Mouse (Mus musculus): ENCODE measurements at regions not wholly inside any gene's neighbourhood (a gene's known extent, or its start where the extent isn't known, plus 50 kb on each side); places are given as distances from the start of the nearest gene placed in this dataset.

DNA sequence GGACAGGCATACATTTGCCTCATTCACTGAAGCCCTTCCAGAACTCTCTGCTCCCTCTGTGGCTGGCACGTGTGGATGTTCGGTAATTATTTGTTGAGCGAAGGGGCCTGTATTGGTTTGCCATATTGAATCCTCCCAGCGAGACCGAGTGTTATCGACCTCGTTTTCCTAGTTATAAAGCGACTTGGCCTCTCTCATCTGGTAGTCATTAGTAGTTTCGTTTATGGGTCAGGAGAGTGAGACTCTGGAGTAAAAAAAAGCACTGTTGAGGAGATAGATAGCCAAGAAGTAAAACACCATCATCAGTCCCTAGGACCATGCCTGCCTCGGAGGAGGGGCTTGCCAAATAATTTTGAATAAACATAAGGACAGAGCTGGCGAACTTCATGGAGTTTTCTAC is 254.6 kb upstream of the Tbx3 start:
- DNase-seq, result no peak

GRCm38 (mm10) chr5:119418486-119418885 is 252.0 kb upstream of the Tbx3 start:
- no peak for DNase-seq

DNA sequence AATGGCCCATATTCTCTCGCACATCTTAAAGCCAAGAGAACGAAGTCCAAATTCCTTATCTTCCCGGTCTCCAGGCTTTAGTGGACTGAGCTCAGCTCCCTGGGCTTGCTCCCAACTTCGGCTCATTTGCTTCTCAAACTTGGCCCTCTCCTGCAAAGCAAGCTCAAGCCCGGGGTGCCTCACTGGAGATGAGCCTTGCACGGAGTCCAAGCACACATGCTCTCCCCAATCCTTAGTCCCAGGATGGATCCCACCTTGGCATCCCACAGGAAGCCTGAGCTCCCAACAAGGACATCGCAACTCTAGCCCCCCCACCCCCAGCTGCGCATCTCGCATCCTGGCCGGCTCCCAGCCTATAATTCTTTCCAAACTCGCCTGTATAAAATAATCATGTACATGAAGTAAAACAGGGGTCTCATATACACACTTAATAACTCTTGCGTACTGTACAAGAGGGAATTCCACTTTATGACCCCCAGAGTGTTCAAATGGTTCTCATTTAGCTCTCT is 242.9 kb upstream of the Tbx3 start:
- no peak for DNase-seq

- DNase-seq, result no peak
These were observed 239.2 kb upstream of the Tbx3 start for GRCm38 (mm10) chr5:119431271-119431756.

DNA sequence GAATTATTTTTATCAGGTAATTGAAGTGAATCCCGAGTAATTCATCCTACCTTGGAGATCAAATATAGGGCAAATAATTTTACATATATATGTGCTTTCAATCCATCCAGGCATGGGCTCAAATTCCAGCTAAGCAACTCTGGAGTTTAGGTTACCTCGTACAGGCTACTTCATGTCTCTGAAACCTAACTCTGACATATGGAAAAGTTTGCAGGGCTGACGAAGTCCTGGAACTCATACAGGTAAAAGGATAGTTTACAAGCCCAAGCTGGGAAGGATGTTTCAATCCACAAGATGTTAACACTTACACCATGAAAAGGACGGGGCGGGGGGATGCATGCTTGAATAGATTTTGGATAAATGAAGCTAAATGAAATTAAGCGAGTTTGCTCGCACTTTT is 235.9 kb upstream of the Tbx3 start:
- no peak for DNase-seq

DNA sequence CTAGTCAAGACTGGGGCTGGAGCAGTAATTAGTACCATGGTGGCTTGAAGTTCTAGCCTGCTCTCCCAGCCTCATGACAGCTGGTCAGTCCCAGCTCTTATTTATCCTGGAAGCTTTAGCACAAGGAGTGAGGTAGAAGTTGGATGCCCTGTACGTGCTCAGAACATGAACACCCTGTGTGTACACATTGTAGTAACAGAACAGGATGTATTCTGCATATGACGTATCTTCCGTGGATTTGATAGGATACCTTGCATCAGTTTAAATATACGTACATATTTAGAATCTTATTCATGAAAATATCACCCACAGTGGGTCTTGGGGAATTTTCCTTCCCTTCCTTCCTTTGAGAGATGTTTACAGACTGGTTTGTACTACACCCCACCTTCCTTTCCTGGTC is 222.0 kb upstream of the Tbx3 start:
- DNase-seq, result no peak

GRCm38 (mm10) chr5:119449166-119449565 is 221.3 kb upstream of the Tbx3 start:
- no peak for DNase-seq

DNA sequence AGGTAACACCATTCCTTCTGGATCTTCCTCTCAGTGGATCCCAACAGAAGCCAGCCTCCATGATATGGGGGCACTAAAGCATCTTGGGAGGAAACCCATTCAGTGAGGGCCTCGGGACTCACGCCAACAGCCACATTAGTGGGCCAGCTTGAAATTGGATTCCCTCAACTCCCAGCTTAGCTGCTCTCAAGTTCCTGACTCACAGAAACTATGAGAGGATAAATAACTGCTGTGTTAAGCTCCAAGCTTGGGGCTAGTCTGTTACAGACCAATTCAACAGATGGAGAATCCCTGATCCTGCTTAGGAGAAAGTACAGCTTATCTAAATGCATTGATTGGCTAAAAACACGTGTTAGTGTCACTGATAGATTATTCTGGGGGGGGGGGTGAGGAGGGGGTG is 210.7 kb upstream of the Tbx3 start:
- no peak for DNase-seq

- no peak for DNase-seq
These were observed 207.6 kb upstream of the Tbx3 start for GRCm38 (mm10) chr5:119462659-119463530.

GRCm38 (mm10) chr5:119464553-119464952 is 205.9 kb upstream of the Tbx3 start:
- DNase-seq, result no peak

DNA sequence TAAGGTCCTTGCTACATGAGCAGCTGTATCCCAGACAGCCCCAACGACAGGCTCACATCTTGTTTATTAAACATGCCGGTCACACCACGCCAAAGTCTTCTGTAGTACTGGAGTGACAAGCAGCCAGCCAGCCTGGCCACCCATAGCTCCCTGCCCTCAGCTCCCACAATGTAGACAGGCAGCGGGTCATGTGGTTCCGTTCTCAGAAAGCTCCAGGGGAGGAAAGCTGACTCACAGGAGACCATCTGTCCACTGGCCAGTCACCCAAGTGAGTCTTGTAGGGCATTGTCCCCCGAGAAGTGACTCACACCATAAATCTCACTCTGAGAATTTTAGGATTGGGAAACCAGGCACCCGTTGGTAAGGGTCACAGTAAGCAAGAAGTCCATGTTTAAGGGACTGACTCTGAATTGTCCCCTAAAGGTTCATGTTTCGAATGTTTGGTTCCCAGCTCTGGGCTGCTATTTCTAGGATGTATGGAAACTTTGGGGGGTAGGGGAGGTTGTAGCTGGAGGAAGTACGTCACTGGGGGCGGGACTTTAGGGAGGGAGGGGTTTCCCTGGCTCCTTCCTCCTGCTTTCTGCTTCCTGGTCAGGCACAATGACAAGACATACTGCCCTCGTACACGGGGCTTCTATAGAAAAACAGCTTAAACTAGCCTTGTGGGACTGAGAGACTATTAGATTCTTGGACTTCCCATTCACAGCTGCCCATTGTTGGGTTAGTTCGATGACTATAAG is 203.0 kb upstream of the Tbx3 start:
- no peak for DNase-seq

- no peak for DNase-seq
These were observed 192.5 kb upstream of the Tbx3 start for GRCm38 (mm10) chr5:119477926-119478325.

GRCm38 (mm10) chr5:119478331-119478730 is 192.1 kb upstream of the Tbx3 start:
- no peak for DNase-seq

DNA sequence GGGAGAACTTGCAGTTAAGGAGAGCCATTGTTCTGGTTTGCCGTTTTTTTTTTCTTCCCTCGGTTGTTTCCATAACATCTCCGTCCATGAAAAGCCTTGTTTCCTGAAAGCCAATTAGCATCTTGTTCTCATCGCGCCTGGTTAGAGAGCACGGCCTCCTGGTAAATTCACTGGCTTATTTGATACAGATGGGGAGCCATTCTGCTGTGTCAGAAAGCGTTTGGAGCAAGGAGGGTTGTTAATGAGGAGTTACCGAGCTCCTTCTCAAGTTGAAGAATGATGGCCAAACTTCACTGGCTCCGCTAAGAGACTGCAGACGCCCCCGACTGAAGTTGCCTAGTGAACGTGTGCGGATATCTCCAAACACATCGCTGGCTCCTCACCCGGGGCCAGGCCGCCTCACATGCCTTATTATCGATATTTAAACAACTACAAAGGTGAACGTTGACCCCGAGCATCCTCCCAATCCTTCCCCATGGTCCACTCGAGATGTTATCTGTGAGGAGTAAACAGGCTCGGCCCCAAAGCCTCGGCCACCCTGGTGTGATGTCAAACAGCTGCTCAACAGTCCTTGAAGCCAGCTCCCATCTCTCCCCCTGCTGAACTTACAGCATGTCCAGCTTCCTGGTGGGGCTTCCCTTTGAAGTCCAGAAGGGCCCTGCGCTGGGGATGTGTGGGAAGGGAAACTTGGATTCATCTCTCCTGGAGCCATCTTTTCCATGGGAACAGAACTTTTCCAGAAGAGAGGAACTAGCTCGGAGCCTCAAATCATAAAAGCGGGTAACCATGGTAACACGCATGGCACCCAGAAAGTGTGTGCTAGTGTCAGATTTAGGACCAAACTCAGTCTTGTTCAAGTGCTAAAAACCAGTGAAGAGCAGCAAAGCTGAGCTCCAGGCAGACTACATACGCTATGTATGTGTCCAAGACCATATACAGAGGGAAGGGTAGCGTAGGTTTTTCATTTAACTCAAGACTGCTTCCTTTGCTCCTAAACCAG is 190.0 kb upstream of the Tbx3 start:
- DNase-seq, result no peak

DNA sequence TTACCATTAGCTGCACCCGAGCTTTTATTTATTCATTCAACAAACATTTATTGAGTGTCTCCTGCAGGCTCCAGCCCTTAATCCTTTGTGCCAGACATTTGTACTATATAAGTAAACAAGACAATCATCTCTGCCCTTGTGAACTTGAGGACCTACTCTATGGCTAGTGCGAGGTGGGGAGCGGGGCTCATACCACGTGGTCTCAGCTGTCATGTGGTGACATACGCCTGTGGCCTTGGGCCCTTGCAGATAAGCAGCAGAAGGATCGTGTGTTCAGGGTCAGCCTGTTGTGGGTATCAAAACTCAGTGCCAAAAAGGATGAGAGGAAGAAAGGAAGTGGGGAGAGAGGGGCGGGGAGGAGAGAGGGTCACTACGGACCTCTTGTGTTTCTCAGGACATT is 186.8 kb upstream of the Tbx3 start:
- no peak for DNase-seq

DNA sequence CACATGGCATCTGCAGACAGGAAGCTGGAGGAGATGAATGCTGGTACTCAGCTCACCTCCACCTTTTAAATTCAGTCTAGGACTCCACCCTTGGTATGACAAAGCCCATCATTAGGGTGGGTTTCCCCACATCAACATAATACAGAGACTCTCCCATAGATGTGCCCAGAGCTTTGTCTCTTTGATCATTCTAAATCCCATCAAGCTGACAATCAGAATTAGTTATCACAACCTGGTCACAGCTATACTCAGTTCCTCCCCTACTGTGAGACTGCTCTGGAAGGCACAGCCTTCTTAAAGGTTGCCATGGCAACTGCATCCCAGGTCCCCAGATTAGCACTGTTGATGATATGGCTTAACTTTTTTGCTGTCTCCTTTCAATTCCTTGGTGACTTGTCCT is 184.3 kb upstream of the Tbx3 start:
- DNase-seq, result no peak

- no peak for DNase-seq
These were observed 183.3 kb upstream of the Tbx3 start for GRCm38 (mm10) chr5:119487184-119487583.

DNA sequence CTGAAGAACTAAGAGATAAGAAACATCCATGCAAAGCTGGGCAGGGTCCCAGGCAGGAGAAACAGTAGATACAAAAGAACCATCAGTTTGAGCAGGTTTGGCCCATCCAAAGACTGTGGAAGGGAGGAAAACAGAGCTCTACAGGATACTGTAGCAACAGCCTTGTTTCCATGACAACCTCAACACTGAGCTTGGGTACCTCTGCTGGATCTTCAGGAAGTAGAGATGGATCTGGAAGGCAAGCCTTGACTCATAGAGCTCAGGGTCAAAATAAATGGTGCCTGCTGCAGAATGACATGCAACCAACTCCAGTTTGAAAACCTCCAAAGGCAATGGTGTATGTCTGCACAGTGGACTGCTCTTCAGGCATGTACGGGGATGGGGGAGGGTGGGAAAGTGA is 173.0 kb upstream of the Tbx3 start:
- no peak for DNase-seq

DNA sequence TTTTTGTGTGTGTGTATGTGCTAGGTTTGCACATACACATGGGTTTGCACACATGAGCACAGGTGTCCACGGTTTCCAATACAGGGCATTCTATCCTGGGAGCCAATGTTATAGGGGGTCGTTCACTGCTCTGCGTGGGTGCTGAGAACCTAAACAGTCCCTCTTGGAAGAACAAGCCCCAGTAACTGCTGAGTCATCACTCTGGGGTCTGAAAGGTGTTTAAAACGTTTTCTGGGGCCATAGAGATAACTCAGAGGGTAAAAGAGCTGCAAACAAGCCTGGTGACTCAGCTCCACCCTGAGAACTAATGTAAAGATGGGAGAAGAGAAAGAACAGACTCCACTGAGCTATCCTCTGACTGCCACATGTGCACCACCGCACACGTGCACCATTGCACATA is 172.0 kb upstream of the Tbx3 start:
- no peak for DNase-seq

DNA sequence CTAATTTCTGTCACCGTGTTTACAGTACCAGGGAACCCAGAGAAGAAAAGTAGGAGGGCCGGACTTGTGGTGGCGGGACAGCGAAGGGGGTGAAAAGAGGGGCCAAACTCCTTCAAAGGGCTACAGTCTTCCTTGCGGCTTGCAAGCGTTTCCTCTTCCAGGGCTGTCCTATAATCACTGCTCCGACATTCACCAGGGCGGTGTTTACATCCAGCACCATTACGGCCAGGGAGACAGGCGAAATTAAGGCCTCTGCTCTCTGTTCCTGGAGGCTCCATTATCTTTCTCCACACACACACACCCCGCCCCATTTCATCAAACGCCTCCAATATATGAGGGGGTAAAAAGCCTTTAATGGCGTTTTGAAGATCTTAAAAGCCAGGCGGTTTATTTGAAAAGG is 162.8 kb upstream of the Tbx3 start:
- no peak for DNase-seq

DNA sequence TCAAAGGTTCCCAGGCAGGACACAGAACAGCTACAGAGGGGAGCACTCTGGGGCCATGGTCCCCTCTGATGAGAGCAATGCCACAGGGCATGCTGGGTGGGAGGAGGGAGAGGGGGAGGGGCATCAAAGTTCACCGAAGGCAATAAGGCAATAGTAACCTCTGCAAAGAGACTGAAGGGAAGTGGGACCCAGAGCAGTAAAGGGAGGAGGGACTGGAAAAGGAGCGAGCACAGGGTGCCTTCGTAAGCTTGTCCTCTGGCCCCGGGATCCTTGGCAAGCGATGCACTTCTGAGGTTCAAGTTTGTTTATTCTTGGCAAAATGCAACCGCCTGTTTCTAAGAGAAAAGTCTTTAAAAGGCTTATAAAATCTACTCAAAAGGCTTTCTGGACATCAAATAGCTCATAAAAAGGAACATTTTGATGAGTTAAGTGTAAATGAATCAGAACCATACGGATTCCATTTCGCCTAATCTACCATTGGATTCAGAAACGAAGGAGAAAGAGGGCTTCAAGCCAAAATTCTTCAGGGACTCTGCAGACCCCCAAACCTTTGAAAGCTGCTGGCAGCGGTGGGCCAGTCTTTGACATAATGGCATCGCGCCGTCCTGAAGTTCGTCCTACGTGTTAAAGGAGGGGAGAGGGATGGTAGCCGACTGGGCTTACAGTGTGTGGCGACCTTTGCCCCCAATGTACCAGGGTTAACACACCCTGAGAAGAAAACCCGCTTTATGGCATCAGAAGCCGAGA is 151.8 kb upstream of the Tbx3 start:
- no peak for DNase-seq

DNA sequence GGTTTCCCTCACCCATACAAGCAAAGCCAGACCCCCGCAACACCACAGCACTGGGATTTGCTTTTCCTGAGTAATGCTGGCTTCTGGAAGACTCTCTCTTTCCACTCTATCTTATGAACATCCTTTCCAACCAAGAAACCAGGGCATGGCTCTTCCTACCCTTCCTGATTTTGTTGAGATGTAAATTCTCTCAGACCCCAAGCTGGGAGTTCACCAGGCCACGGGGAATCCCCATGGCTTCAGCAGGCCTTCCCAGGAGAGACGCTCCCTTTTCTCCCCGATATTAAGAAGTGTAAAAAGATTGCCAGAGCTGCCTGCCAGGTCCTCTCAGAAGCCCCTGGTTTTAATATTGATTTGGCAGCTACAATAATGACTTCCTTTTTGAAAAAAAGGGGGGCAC is 146.3 kb upstream of the Tbx3 start:
- DNase-seq, result no peak

Data from spleen, adult 18-20 months (tissue).